Mouse (Mus musculus) spleen, adult 2 months (tissue): ENCODE results near the gene Tex11.

Source experiments
- CTCF ChIP-seq: fragments of 200-500 bp; IDR thresholded peaks from 2 replicates; pipeline ENCODE4 v1.5.1; 2011; ENCODE audit warnings: mild to moderate bottlenecking, inconsistent platforms; ENCODE audit not compliant: insufficient read depth, insufficient read length, insufficient replicate concordance; ENCODE audit errors: extremely low read depth
- POLR2A ChIP-seq: fragments of 200-500 bp; IDR thresholded peaks from 2 replicates; pipeline ENCODE4 v1.6.1; 2011; ENCODE audit warnings: low read depth, low read length, inconsistent platforms

- TF ChIP-seq CTCF, result no peak
- TF ChIP-seq POLR2A, result no peak
Observed at GRCm38 (mm10) chrX:101085920-101086319, 26.5 kb upstream of the Tex11 start, which contains the start of gene Slc7a3.
